Mouse (Mus musculus): ENCODE results near the gene Cenpx. TPM values are rescaled to one million over a fixed set of nuclear protein-coding genes. Genes with fewer than 3 reads are reported as not detected.

Gene Cenpx
- polyA plus RNA-seq, 1 experiment from 2014 or later: 106 TPM

Other genes with a start within 250 kb of the Cenpx start
- 60.5 and 68.1 TPM in 2 replicates for gene Arl16, start 246.1 kb downstream of the Cenpx start, polyA plus RNA-seq (2015; fragmentation: Nextera tagmentation; extraction: Ambion mirVana)
- 135 and 137 TPM in 2 replicates for gene Mrpl12, start 229.1 kb downstream of the Cenpx start, polyA plus RNA-seq (2015; fragmentation: Nextera tagmentation; extraction: Ambion mirVana)
- 31.2 and 31.5 TPM in 2 replicates for gene Slc25a10, start 221.9 kb downstream of the Cenpx start, polyA plus RNA-seq (2015; fragmentation: Nextera tagmentation; extraction: Ambion mirVana)
- gene Gcgr, start 183.0 kb downstream of the Cenpx start, polyA plus RNA-seq (2015; fragmentation: Nextera tagmentation; extraction: Ambion mirVana): 0.92 and 1.0 TPM in 2 replicates
- gene Mcrip1, start 164.0 kb downstream of the Cenpx start, polyA plus RNA-seq (2015; fragmentation: Nextera tagmentation; extraction: Ambion mirVana): 243 and 245 TPM in 2 replicates
- gene Ppp1r27, start 162.6 kb downstream of the Cenpx start, polyA plus RNA-seq (2015; fragmentation: Nextera tagmentation; extraction: Ambion mirVana): 0.64 TPM in 1 of 2 replicates, not detected in the other
- gene P4hb, start 140.5 kb downstream of the Cenpx start, polyA plus RNA-seq (2015; fragmentation: Nextera tagmentation; extraction: Ambion mirVana): 252 and 298 TPM in 2 replicates
- gene Arhgdia, start 132.1 kb downstream of the Cenpx start, polyA plus RNA-seq (2015; fragmentation: Nextera tagmentation; extraction: Ambion mirVana): 501 and 544 TPM in 2 replicates
- 55.8 and 202 TPM in 2 replicates for gene Alyref, start 115.4 kb downstream of the Cenpx start, polyA plus RNA-seq (2015; fragmentation: Nextera tagmentation; extraction: Ambion mirVana)
- gene Anapc11, start 115.3 kb downstream of the Cenpx start, polyA plus RNA-seq (2015; fragmentation: Nextera tagmentation; extraction: Ambion mirVana): 194 and 203 TPM in 2 replicates
- 0.99 and 1.00 TPM in 2 replicates for gene Npb, start 105.3 kb downstream of the Cenpx start, polyA plus RNA-seq (2015; fragmentation: Nextera tagmentation; extraction: Ambion mirVana)
- 236 and 242 TPM in 2 replicates for gene Pcyt2, start 95.8 kb downstream of the Cenpx start, polyA plus RNA-seq (2015; fragmentation: Nextera tagmentation; extraction: Ambion mirVana)
- gene Sirt7, start 88.5 kb downstream of the Cenpx start, polyA plus RNA-seq (2015; fragmentation: Nextera tagmentation; extraction: Ambion mirVana): 39.4 and 41.3 TPM in 2 replicates
- gene Mafg, start 80.1 kb downstream of the Cenpx start, polyA plus RNA-seq (2015; fragmentation: Nextera tagmentation; extraction: Ambion mirVana): 25.4 and 34.6 TPM in 2 replicates
- 18.0 and 20.0 TPM in 2 replicates for gene Pycr1, start 70.0 kb downstream of the Cenpx start, polyA plus RNA-seq (2015; fragmentation: Nextera tagmentation; extraction: Ambion mirVana)
- gene Myadml2, start 65.6 kb downstream of the Cenpx start, polyA plus RNA-seq (2015; fragmentation: Nextera tagmentation; extraction: Ambion mirVana): 1.1 and 2.4 TPM in 2 replicates
- 3.1 and 3.8 TPM in 2 replicates for gene Notum, start 52.6 kb downstream of the Cenpx start, polyA plus RNA-seq (2015; fragmentation: Nextera tagmentation; extraction: Ambion mirVana)
- 146 and 151 TPM in 2 replicates for gene Aspscr1, start 40.8 kb downstream of the Cenpx start, polyA plus RNA-seq (2015; fragmentation: Nextera tagmentation; extraction: Ambion mirVana)
- 73.4 and 77.8 TPM in 2 replicates for gene Lrrc45, start 187 bp upstream of the Cenpx start, polyA plus RNA-seq (2015; fragmentation: Nextera tagmentation; extraction: Ambion mirVana)
- 624 and 705 TPM in 2 replicates for gene Rac3, start 7.7 kb upstream of the Cenpx start, polyA plus RNA-seq (2015; fragmentation: Nextera tagmentation; extraction: Ambion mirVana)
- gene Dcxr, start 13.5 kb upstream of the Cenpx start, polyA plus RNA-seq (2015; fragmentation: Nextera tagmentation; extraction: Ambion mirVana): 11.1 and 12.7 TPM in 2 replicates
- 1.3 and 2.0 TPM in 2 replicates for gene Cbr2, start 18.4 kb upstream of the Cenpx start, polyA plus RNA-seq (2015; fragmentation: Nextera tagmentation; extraction: Ambion mirVana)
- gene Hmga1b, start 49.1 kb upstream of the Cenpx start, polyA plus RNA-seq (2015; fragmentation: Nextera tagmentation; extraction: Ambion mirVana): 2.0 and 2.9 TPM in 2 replicates
- gene Rfng, start 70.5 kb upstream of the Cenpx start, polyA plus RNA-seq (2015; fragmentation: Nextera tagmentation; extraction: Ambion mirVana): 134 and 139 TPM in 2 replicates
- gene Gps1, start 70.5 kb upstream of the Cenpx start, polyA plus RNA-seq (2015; fragmentation: Nextera tagmentation; extraction: Ambion mirVana): 272 and 305 TPM in 2 replicates
- gene Dus1l, start 82.7 kb upstream of the Cenpx start, polyA plus RNA-seq (2015; fragmentation: Nextera tagmentation; extraction: Ambion mirVana): 46.9 and 48.5 TPM in 2 replicates
- gene Fasn, start 110.8 kb upstream of the Cenpx start, polyA plus RNA-seq (2015; fragmentation: Nextera tagmentation; extraction: Ambion mirVana): 82.9 and 92.6 TPM in 2 replicates
- 6.3 and 6.7 TPM in 2 replicates for gene Ccdc57, start 219.1 kb upstream of the Cenpx start, polyA plus RNA-seq (2015; fragmentation: Nextera tagmentation; extraction: Ambion mirVana)
- 11.5 and 15.2 TPM in 2 replicates for gene Slc16a3, start 234.7 kb upstream of the Cenpx start, polyA plus RNA-seq (2015; fragmentation: Nextera tagmentation; extraction: Ambion mirVana)